Mouse (Mus musculus) heart, adult 2 months (tissue): ENCODE data around the gene Dnajc8. TPM values are rescaled to one million over a fixed set of nuclear protein-coding genes. Genes with fewer than 3 reads are reported as not detected.

ENCODE experiments used
- DNase-seq, 2 experiments: peaks; one replicate each; pipeline ENCODE4 v3.0.0; 2021
- H3K27ac ChIP-seq: fragments of 200-600 bp; 2 replicates; pipeline ENCODE4 v1.8.1; 2022
- H3K27me3 ChIP-seq: fragments of 200-500 bp; 2 replicates; pipeline ENCODE4 v1.6.1; 2012; ENCODE audit warnings: mild to moderate bottlenecking, low read length, inconsistent platforms, mixed read lengths; ENCODE audit not compliant: control insufficient read depth, insufficient read depth
- H3K36me3 ChIP-seq: fragments of 200-500 bp; 2 replicates; pipeline ENCODE4 v1.6.1; 2012; ENCODE audit warnings: low read length, inconsistent platforms; ENCODE audit not compliant: control insufficient read depth, insufficient read depth
- H3K4me1 ChIP-seq: fragments of 200-500 bp; 2 replicates; pipeline ENCODE4 v1.6.1; 2011; ENCODE audit warnings: low read length; ENCODE audit not compliant: control insufficient read depth, insufficient read depth
- H3K4me3 ChIP-seq: fragments of 200-600 bp; 2 replicates; pipeline ENCODE4 v1.8.1; 2022
- H3K79me2 ChIP-seq: fragments of 200-500 bp; replicated peaks from 2 replicates; pipeline ENCODE4 v1.6.1; 2012; ENCODE audit warnings: mild to moderate bottlenecking, inconsistent platforms, low read length, moderate library complexity, mixed read lengths; ENCODE audit not compliant: control insufficient read depth, insufficient read depth
- H3K9ac ChIP-seq: fragments of 200-500 bp; 2 replicates; pipeline ENCODE4 v1.6.1; 2012; ENCODE audit warnings: low read depth, mild to moderate bottlenecking, control low read depth, inconsistent platforms, low read length, mixed read lengths
- CTCF ChIP-seq: fragments of 200-600 bp; IDR thresholded peaks from 2 replicates; pipeline ENCODE4 v1.8.1; 2022; ENCODE audit warnings: antibody characterized with exemption, mild to moderate bottlenecking, moderate library complexity
- EP300 ChIP-seq: fragments of 200-500 bp; IDR thresholded peaks from 2 replicates; pipeline ENCODE4 v1.6.1; 2011; ENCODE audit warnings: low read depth, low read length, control low read depth; ENCODE audit not compliant: insufficient read depth
- POLR2A ChIP-seq: fragments of 200-500 bp; IDR thresholded peaks from 2 replicates; pipeline ENCODE4 v1.6.1; 2011; ENCODE audit warnings: mild to moderate bottlenecking, low read depth, low read length, control low read depth; ENCODE audit not compliant: insufficient read depth
- WGBS: fragments of 180-500 bp; shearing (Covaris S2); methylation state at CpG from one replicate; pipeline ENCODE4 v1.1.7; 2018; 5-methylcytosine and 5-hydroxymethylcytosine counted together
- intact Hi-C: fragments of 180-260 bp; cut with DNase I; formaldehyde crosslinking; loops from one replicate; pipeline ENCODE4 v1.15.1; 2025
- polyA plus RNA-seq: library from polyadenylated mRNA; depleted of rRNA; stranded (reverse); fragments of >200 nt; gene quantifications from 2 replicates; pipeline ENCODE4 v1.2.3, GENCODE M21; 2012
- total RNA-seq, 2 experiments: library from RNA; stranded (reverse); gene quantifications; 2 replicates each; pipeline ENCODE4 v1.2.3; 2021

Gene Dnajc8
- total and polyA plus RNA-seq, 3 experiments, result 29.1 to 58.8 (median 53.3) TPM

- peaks cover 1% of the 10 kb centered on the region; the same call in 1 of the 2 replicates for H3K4me1 ChIP-seq
- H3K4me3 ChIP-seq, result no peak overlapping the region
- no peak overlapping the region for H3K9ac ChIP-seq
- DNase-seq, result no peak
- H3K79me2 ChIP-seq, result no peaks in the 10 kb centered on the region
- TF ChIP-seq CTCF (no peak), EP300 (no peak), POLR2A (no peak)
- no peak overlapping the region for H3K27ac ChIP-seq
- H3K27me3 ChIP-seq, result no peaks in the 10 kb centered on the region
- 54% methylated on average over 4 of the region's 4 CpGs for WGBS
- intact Hi-C loops, result no loop called here
- no peaks in the 10 kb centered on the region for H3K36me3 ChIP-seq
Measured at GRCm38 (mm10) chr4:132529344-132529743, 6.0 kb upstream of the Dnajc8 start.

GRCm38 (mm10) chr4:132530033-132530804 lies 5.1 kb upstream of the Dnajc8 start:
- no peak for TF ChIP-seq POLR2A
- TF ChIP-seq EP300, result no peak
- no peak for TF ChIP-seq CTCF
- Histone ChIP-seq H3K79me2 (no peaks in the 10 kb centered on the region), H3K27ac (no peak overlapping the region), H3K4me1 (peaks cover 2% of the 10 kb centered on the region; the same call in 1 of the 2 replicates), H3K27me3 (no peaks in the 10 kb centered on the region), H3K9ac (no peak overlapping the region), H3K4me3 (no peak overlapping the region), H3K36me3 (no peaks in the 10 kb centered on the region)
- 93% methylated on average over 20 of the region's 20 CpGs for WGBS
- intact Hi-C loops, result no loop called here
- no peak for DNase-seq

GRCm38 (mm10) chr4:132532496-132532895 lies 2.9 kb upstream of the Dnajc8 start:
- Histone ChIP-seq H3K27me3 (no peaks in the 10 kb centered on the region), H3K4me1 (peaks cover 6% of the 10 kb centered on the region), H3K4me3 (peak overlapping the region; percentile 90), H3K79me2 (peaks cover 6% of the 10 kb centered on the region), H3K36me3 (peaks cover 4% of the 10 kb centered on the region; the same call in 1 of the 2 replicates), H3K27ac (peak overlapping the region; percentile 71), H3K9ac (peak overlapping the region; percentile 90)
- WGBS, result 4% methylated on average over 5 of the region's 5 CpGs
- peak; percentile 28 to 34 for DNase-seq
- intact Hi-C loops, result loop anchor here (2.0 kb wide), 1 partner anchor 18 kb away; no protein-coding TSS in a partner anchor
- TF ChIP-seq POLR2A (no peak), CTCF (no peak), EP300 (no peak)

GRCm38 (mm10) chr4:132532981-132533916 lies 2.1 kb upstream of the Dnajc8 start, which contains the start of gene Atpif1:
Atpif1 (minus strand) TSS chr4:132533659.
- Histone ChIP-seq H3K4me3 (peak within 1 kb of the TSS; percentile 90), H3K27ac (peak within 1 kb of the TSS; percentile 71), H3K36me3 (peaks cover 5% of the 10 kb centered on the region), H3K9ac (peak within 1 kb of the TSS; percentile 90), H3K79me2 (peaks cover 8% of the 10 kb centered on the region), H3K27me3 (no peaks in the 10 kb centered on the region), H3K4me1 (peaks cover 6% of the 10 kb centered on the region)
- TF ChIP-seq EP300 (0 out of 2 replicates have a peak, but pooled peaks have one; percentile 37), CTCF (no peak), POLR2A (peak; percentile 93)
- peak; percentile 89 to 93 for DNase-seq
- WGBS, result under 1% methylated on average over 60 of the region's 63 CpGs
- intact Hi-C loops, result loop anchor here (2.0 kb wide), 1 partner anchor 18 kb away; no protein-coding TSS in a partner anchor

- Histone ChIP-seq H3K27me3 (no peaks in the 10 kb centered on the region), H3K36me3 (peaks cover 10% of the 10 kb centered on the region), H3K79me2 (peaks cover 10% of the 10 kb centered on the region), H3K9ac (no peak overlapping the region), H3K4me3 (no peak overlapping the region), H3K27ac (no peak overlapping the region), H3K4me1 (peaks cover 6% of the 10 kb centered on the region)
- no peak for DNase-seq
- intact Hi-C loops, result no loop called here
- no peak for TF ChIP-seq CTCF
- TF ChIP-seq POLR2A, result no peak
- TF ChIP-seq EP300, result no peak
- 80% methylated on average over 5 of the region's 5 CpGs for WGBS
Measured at GRCm38 (mm10) chr4:132539481-132539880, 4.1 kb downstream of the Dnajc8 start.
